Mouse (Mus musculus) heart, adult 2 months (tissue): ENCODE measurements around the gene Cd80.

Experiments
- CTCF ChIP-seq: fragments of 200-600 bp; IDR thresholded peaks from 2 replicates; pipeline ENCODE4 v1.8.1; 2022; ENCODE audit warnings: antibody characterized with exemption, mild to moderate bottlenecking, moderate library complexity
- EP300 ChIP-seq: fragments of 200-500 bp; IDR thresholded peaks from 2 replicates; pipeline ENCODE4 v1.6.1; 2011; ENCODE audit warnings: low read depth, low read length, control low read depth; ENCODE audit not compliant: insufficient read depth
- POLR2A ChIP-seq: fragments of 200-500 bp; IDR thresholded peaks from 2 replicates; pipeline ENCODE4 v1.6.1; 2011; ENCODE audit warnings: mild to moderate bottlenecking, low read depth, low read length, control low read depth; ENCODE audit not compliant: insufficient read depth

DNA sequence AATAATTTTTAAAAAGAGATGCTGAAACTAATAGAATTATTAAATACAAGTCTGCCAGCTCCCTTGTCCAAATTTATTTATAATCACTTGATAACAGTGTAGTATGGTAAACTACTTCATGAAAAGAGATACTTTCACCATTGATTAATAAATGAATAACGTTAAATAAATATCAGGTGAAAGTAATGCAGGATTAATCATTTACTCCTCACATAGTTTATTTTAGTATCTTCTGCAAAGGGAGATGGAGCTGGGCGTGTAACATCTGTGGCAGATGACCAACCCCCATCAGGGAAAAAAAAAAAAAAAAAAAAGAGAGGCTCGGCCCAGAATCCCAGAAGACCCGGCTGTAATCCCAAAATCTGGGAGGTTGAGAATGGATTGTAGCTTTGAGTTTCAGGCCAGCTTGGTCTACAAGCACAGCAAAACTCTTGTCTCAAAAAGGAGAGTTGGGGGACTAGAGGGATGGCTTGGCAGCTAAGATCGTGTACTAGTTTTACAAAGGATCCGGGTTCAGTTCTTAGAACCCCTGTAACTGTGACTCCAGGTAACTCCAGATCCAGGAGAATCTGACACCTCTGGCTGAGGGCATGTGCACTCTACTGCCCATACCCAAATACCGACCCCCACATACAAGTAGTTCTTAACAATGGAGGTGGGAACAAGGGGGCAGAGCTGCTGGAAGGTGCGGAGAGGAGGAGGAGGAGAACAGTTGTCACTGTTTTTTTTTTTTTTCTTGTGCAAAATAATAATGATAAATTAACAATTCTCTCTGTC, 66.0 kb downstream of the Cd80 start:
- TF ChIP-seq POLR2A (no peak), CTCF (no peak), EP300 (no peak)
